Mouse (Mus musculus): ENCODE measurements around the gene Dusp2. TPM values are rescaled to one million over a fixed set of nuclear protein-coding genes. Genes with fewer than 3 reads are reported as not detected.

Gene Dusp2
- total and polyA plus RNA-seq, 2 experiments from 2014 or later: 5.1 to 6.8 TPM

GRCm38 (mm10) chr2:127339262-127339661 lies 3.3 kb downstream of the Dusp2 start:
- TF ChIP-seq EP300 (IDR thresholded peaks at IDR 0.05; ENCODE audit: low read depth): no peak
- no peak for TF ChIP-seq CTCF (IDR thresholded peaks at IDR 0.05; ENCODE audit: low read depth)
- 65% methylated on average over 6 of the region's 6 CpGs for WGBS

GRCm38 (mm10) chr2:127341159-127341558 lies 5.2 kb downstream of the Dusp2 start:
- no peak overlapping the region for H3K9ac ChIP-seq (replicated peaks; ENCODE audit: low read depth, low read length)
- TF ChIP-seq EP300 (IDR thresholded peaks at IDR 0.05; ENCODE audit: low read depth) (no peak), CTCF (IDR thresholded peaks at IDR 0.05; ENCODE audit: low read depth) (peak; percentile 89)
- H3K4me2 ChIP-seq (ENCODE audit: low read depth, low read length): no peak overlapping the region
- no peaks in the 10 kb centered on the region for H3K4me1 ChIP-seq (ENCODE audit: control insufficient read depth, insufficient read depth)
- H3K9me3 ChIP-seq (replicated peaks; ENCODE audit: control insufficient read depth, low read length): no peaks in the 10 kb centered on the region
- H3K27ac ChIP-seq (ENCODE audit: low read depth): no peak overlapping the region
- 2% methylated on average over 3 of the region's 3 CpGs for WGBS
- no peaks in the 10 kb centered on the region for H3K36me3 ChIP-seq (replicated peaks; ENCODE audit: control insufficient read depth, insufficient read depth, low read length)
- H3K27me3 ChIP-seq (ENCODE audit: control insufficient read depth, insufficient read depth, low read length): peaks cover 12% of the 10 kb centered on the region
- no peak overlapping the region for H3K4me3 ChIP-seq (ENCODE audit: low read depth, low read length)
- DNase-seq (ENCODE audit: low spot score): no peak
- peak; percentile 10; the same call in 1 of the 2 replicates for ATAC-seq (ENCODE audit: insufficient read depth, low read depth)

More at GRCm38 (mm10) chr2:127339262-127339661, 3.3 kb downstream of the Dusp2 start:
- Histone ChIP-seq H3K4me2 (ENCODE audit: low read depth, low read length) (no peak overlapping the region), H3K36me3 (replicated peaks; ENCODE audit: control insufficient read depth, insufficient read depth, low read length) (no peaks in the 10 kb centered on the region), H3K4me1 (ENCODE audit: control insufficient read depth, insufficient read depth) (no peaks in the 10 kb centered on the region), H3K4me3 (ENCODE audit: low read depth, low read length) (no peak overlapping the region), H3K9ac (replicated peaks; ENCODE audit: low read depth, low read length) (no peak overlapping the region), H3K9me3 (replicated peaks; ENCODE audit: control insufficient read depth, low read length) (no peaks in the 10 kb centered on the region), H3K27ac (ENCODE audit: low read depth) (no peak overlapping the region), H3K27me3 (ENCODE audit: control insufficient read depth, insufficient read depth, low read length) (peaks cover 16% of the 10 kb centered on the region)
- DNase-seq (ENCODE audit: low spot score) (no peak), ATAC-seq (ENCODE audit: insufficient read depth, low read depth) (no peak)

GRCm38 (mm10) chr2:127346334-127346733 lies 10.4 kb downstream of the Dusp2 start:
- H3K9ac ChIP-seq (replicated peaks; ENCODE audit: low read depth, low read length): no peak overlapping the region
- TF ChIP-seq EP300 (IDR thresholded peaks at IDR 0.05; ENCODE audit: low read depth) (no peak), CTCF (IDR thresholded peaks at IDR 0.05; ENCODE audit: low read depth) (peak; percentile 42)
- 51% methylated on average over 1 of the region's 1 CpGs for WGBS
- no peak overlapping the region for H3K27ac ChIP-seq (ENCODE audit: low read depth)
- ATAC-seq (ENCODE audit: insufficient read depth, low read depth) (no peak; the same call in 1 of the 2 replicates), DNase-seq (ENCODE audit: low spot score) (no peak)
- H3K36me3 ChIP-seq (replicated peaks; ENCODE audit: control insufficient read depth, insufficient read depth, low read length): no peaks in the 10 kb centered on the region
- H3K4me2 ChIP-seq (ENCODE audit: low read depth, low read length): no peak overlapping the region
- peaks cover 4% of the 10 kb centered on the region; the same call in 1 of the 2 replicates for H3K27me3 ChIP-seq (ENCODE audit: control insufficient read depth, insufficient read depth, low read length)
- no peaks in the 10 kb centered on the region for H3K9me3 ChIP-seq (replicated peaks; ENCODE audit: control insufficient read depth, low read length)
- no peaks in the 10 kb centered on the region for H3K4me1 ChIP-seq (ENCODE audit: control insufficient read depth, insufficient read depth)
- no peak overlapping the region for H3K4me3 ChIP-seq (ENCODE audit: low read depth, low read length)

GRCm38 (mm10) chr2:127347147-127347985 lies 11.4 kb downstream of the Dusp2 start:
- Histone ChIP-seq H3K27me3 (ENCODE audit: control insufficient read depth, insufficient read depth, low read length) (peaks cover under 1% of the 10 kb centered on the region; the same call in 1 of the 2 replicates), H3K27ac (ENCODE audit: low read depth) (no peak overlapping the region), H3K4me2 (ENCODE audit: low read depth, low read length) (no peak overlapping the region), H3K9ac (replicated peaks; ENCODE audit: low read depth, low read length) (no peak overlapping the region), H3K36me3 (replicated peaks; ENCODE audit: control insufficient read depth, insufficient read depth, low read length) (no peaks in the 10 kb centered on the region), H3K4me3 (ENCODE audit: low read depth, low read length) (no peak overlapping the region), H3K4me1 (ENCODE audit: control insufficient read depth, insufficient read depth) (no peaks in the 10 kb centered on the region), H3K9me3 (replicated peaks; ENCODE audit: control insufficient read depth, low read length) (no peaks in the 10 kb centered on the region)
- WGBS: 70% methylated on average over 13 of the region's 13 CpGs
- no peak for ATAC-seq (ENCODE audit: insufficient read depth, low read depth)
- TF ChIP-seq CTCF (IDR thresholded peaks at IDR 0.05; ENCODE audit: low read depth) (no peak), EP300 (IDR thresholded peaks at IDR 0.05; ENCODE audit: low read depth) (no peak)
- DNase-seq (ENCODE audit: low spot score): no peak

- Histone ChIP-seq H3K4me1 (ENCODE audit: control insufficient read depth, insufficient read depth) (no peaks in the 10 kb centered on the region), H3K4me3 (ENCODE audit: low read depth, low read length) (no peak overlapping the region), H3K27me3 (ENCODE audit: control insufficient read depth, insufficient read depth, low read length) (peaks cover 9% of the 10 kb centered on the region; the same call in 1 of the 2 replicates), H3K9me3 (replicated peaks; ENCODE audit: control insufficient read depth, low read length) (no peaks in the 10 kb centered on the region), H3K9ac (replicated peaks; ENCODE audit: low read depth, low read length) (no peak overlapping the region), H3K27ac (ENCODE audit: low read depth) (no peak overlapping the region), H3K4me2 (ENCODE audit: low read depth, low read length) (no peak overlapping the region), H3K36me3 (replicated peaks; ENCODE audit: control insufficient read depth, insufficient read depth, low read length) (no peaks in the 10 kb centered on the region)
- WGBS: 77% methylated on average over 4 of the region's 4 CpGs
- DNase-seq (ENCODE audit: low spot score) (no peak), ATAC-seq (ENCODE audit: insufficient read depth, low read depth) (no peak)
- TF ChIP-seq EP300 (IDR thresholded peaks at IDR 0.05; ENCODE audit: low read depth) (no peak), CTCF (IDR thresholded peaks at IDR 0.05; ENCODE audit: low read depth) (no peak)
These were observed 17.9 kb downstream of the Dusp2 start for GRCm38 (mm10) chr2:127353881-127354280.
